Mouse (Mus musculus) thymus, adult 2 months (tissue): ENCODE results near the gene 1700010I14Rik.

Source experiments
- CTCF ChIP-seq: fragments of 200-500 bp; IDR thresholded peaks from 2 replicates; pipeline ENCODE4 v1.5.1; 2012; ENCODE audit warnings: mild to moderate bottlenecking, control low read depth, low read length, moderate library complexity, borderline replicate concordance; ENCODE audit not compliant: control insufficient read depth, poor library complexity, insufficient read depth; ENCODE audit errors: extremely low read depth
- POLR2A ChIP-seq: fragments of 200-500 bp; IDR thresholded peaks from 2 replicates; pipeline ENCODE4 v1.6.1; 2012; ENCODE audit warnings: mild to moderate bottlenecking, low read length, control low read depth, moderate library complexity; ENCODE audit not compliant: control insufficient read depth, poor library complexity, insufficient read depth; ENCODE audit errors: extremely low read depth

- TF ChIP-seq CTCF, result no peak
- TF ChIP-seq POLR2A, result no peak
Observed at GRCm38 (mm10) chr17:8961644-8962043, 26.5 kb upstream of the 1700010I14Rik start.
